Mouse (Mus musculus) heart, postnatal 0 days (tissue): ENCODE results near the gene Palm2.

ENCODE experiments used
- CTCF ChIP-seq: IDR thresholded peaks from 2 replicates; pipeline ENCODE4 v1.5.1; 2016; ENCODE audit warnings: antibody characterized with exemption, control low read depth, low read depth
- EP300 ChIP-seq: IDR thresholded peaks from 2 replicates; pipeline ENCODE4 v1.6.1; 2016; ENCODE audit warnings: antibody characterized with exemption, low read depth

- TF ChIP-seq CTCF (no peak), EP300 (no peak)
Measured at GRCm38 (mm10) chr4:57636782-57637482, 202.9 kb downstream of the Palm2 start.
